Mouse (Mus musculus): ENCODE data around the gene Ptger3. TPM values are rescaled to one million over a fixed set of nuclear protein-coding genes. Genes with fewer than 3 reads are reported as not detected.
A peak's percentile ranks its signal among the peaks of the same experiment; 100 is the strongest.

The Ptger3 gene
- polyA plus RNA-seq, 1 experiment from 2014 or later: 3.2 TPM

GRCm38 (mm10) chr3:157549758-157550600 lies 16.7 kb upstream of the Ptger3 start:
- no peaks in the 10 kb centered on the region for H3K9me3 ChIP-seq (replicated peaks; ENCODE audit: control insufficient read depth, low read length)

DNA sequence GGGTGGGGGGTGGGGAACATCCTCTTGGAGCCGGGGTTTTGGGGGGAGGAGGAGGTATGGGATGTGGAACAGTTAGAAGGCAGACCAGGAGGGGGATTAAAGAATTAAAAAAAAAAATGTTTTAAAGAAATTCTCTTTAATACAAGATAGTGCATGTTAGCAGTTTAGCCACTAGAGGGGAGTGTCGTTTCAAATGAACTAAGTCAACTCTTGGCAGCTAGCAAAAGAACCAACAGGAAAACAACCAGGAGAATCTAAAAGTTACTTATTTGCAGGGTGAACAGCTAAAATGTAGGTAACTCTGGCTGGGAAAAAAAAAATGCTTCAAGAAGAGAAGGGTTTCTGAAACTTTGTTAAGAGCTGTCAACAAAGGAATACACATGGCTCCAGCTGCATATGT lies 1.5 kb upstream of the Ptger3 start:
- H3K27me3 ChIP-seq (ENCODE audit: control insufficient read depth, insufficient read depth, low read length): peaks cover 30% of the 10 kb centered on the region
- peaks cover 9% of the 10 kb centered on the region; the same call in 1 of the 2 replicates for H3K4me1 ChIP-seq (ENCODE audit: control insufficient read depth, insufficient read depth, low read length)
- no peak overlapping the region for H3K4me3 ChIP-seq (ENCODE audit: low read length)
- H3K4me2 ChIP-seq (ENCODE audit: low read depth, low read length): no peak overlapping the region
- H3K9ac ChIP-seq (ENCODE audit: low read length): no peak overlapping the region
- H3K27ac ChIP-seq (ENCODE audit: low read length): no peak overlapping the region
- 1% methylated on average over 2 of the region's 2 CpGs for WGBS
- H3K9me3 ChIP-seq (replicated peaks; ENCODE audit: control insufficient read depth, low read length): no peaks in the 10 kb centered on the region
- no peaks in the 10 kb centered on the region for H3K36me3 ChIP-seq (ENCODE audit: control insufficient read depth, insufficient read depth)
- ATAC-seq (replicated peaks; ENCODE audit: extremely low read depth, insufficient read depth, low FRiP score): no peak

More at GRCm38 (mm10) chr3:157549758-157550600, 16.7 kb upstream of the Ptger3 start:
- 94% methylated on average over 3 of the region's 3 CpGs for WGBS
- no peak overlapping the region for H3K4me3 ChIP-seq (ENCODE audit: low read length)
- no peak overlapping the region for H3K9ac ChIP-seq (ENCODE audit: low read length)
- ATAC-seq (replicated peaks; ENCODE audit: extremely low read depth, insufficient read depth, low FRiP score): no peak
- no peaks in the 10 kb centered on the region for H3K4me1 ChIP-seq (ENCODE audit: control insufficient read depth, insufficient read depth, low read length)
- H3K27ac ChIP-seq (ENCODE audit: low read length): no peak overlapping the region
- H3K27me3 ChIP-seq (ENCODE audit: control insufficient read depth, insufficient read depth, low read length): no peaks in the 10 kb centered on the region
- no peak overlapping the region for H3K4me2 ChIP-seq (ENCODE audit: low read depth, low read length)
- peaks cover 32% of the 10 kb centered on the region for H3K36me3 ChIP-seq (ENCODE audit: control insufficient read depth, insufficient read depth)

DNA sequence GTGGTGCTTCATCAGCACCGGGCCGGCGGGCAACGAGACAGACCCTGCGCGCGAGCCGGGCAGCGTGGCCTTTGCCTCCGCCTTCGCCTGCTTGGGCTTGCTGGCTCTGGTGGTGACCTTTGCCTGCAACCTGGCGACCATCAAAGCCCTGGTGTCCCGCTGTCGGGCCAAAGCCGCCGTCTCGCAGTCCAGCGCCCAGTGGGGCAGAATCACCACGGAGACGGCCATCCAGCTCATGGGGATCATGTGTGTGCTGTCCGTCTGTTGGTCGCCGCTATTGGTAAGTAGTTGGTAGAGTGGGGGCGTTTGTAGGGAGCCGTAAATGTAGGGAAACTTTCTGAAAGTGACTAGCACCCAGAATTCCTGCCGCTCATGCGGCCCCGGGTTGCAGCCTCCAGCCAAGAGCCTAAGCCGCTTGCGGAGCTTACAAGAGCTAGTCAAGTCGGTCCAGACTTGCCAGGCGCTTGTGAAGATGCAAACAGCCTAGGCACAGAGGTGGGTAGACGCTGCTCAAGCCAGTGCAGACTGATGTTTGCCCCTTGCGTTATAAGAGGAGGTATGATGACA lies 957 bp downstream of the Ptger3 start:
- H3K27ac ChIP-seq (ENCODE audit: low read length): no peak overlapping the region
- H3K36me3 ChIP-seq (ENCODE audit: control insufficient read depth, insufficient read depth): no peaks in the 10 kb centered on the region
- peak overlapping the region; percentile 61 for H3K4me3 ChIP-seq (ENCODE audit: low read length)
- WGBS: 3% methylated on average over 34 of the region's 34 CpGs
- peaks cover 30% of the 10 kb centered on the region for H3K27me3 ChIP-seq (ENCODE audit: control insufficient read depth, insufficient read depth, low read length)
- peak overlapping the region; percentile 46 for H3K9ac ChIP-seq (ENCODE audit: low read length)
- no peaks in the 10 kb centered on the region for H3K9me3 ChIP-seq (replicated peaks; ENCODE audit: control insufficient read depth, low read length)
- no peak for ATAC-seq (replicated peaks; ENCODE audit: extremely low read depth, insufficient read depth, low FRiP score)
- H3K4me2 ChIP-seq (ENCODE audit: low read depth, low read length): peak overlapping the region; percentile 92
- peaks cover 9% of the 10 kb centered on the region; the same call in 1 of the 2 replicates for H3K4me1 ChIP-seq (ENCODE audit: control insufficient read depth, insufficient read depth, low read length)

DNA sequence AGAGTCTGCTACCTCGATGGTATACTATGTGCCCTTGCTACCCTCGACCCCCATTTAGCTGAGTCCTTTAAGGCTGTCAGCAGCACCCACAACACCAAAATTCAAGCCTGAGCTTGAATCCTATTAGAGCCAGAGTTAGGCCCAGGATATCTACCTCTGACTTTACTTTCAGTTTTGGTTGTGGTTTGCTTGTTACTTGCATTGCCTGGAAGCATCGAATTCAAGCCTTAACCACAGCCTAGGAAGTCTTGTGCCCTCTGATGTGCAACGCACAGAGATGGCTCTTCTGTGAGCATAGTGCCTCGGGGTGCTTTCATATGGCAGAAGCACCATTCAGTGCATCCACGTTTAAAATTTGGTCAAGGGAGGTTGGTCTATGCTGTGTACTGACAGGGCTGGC lies 5.3 kb downstream of the Ptger3 start:
- 73% methylated on average over 6 of the region's 6 CpGs for WGBS
- H3K9me3 ChIP-seq (replicated peaks; ENCODE audit: control insufficient read depth, low read length): no peaks in the 10 kb centered on the region
- H3K4me1 ChIP-seq (ENCODE audit: control insufficient read depth, insufficient read depth, low read length): peaks cover 12% of the 10 kb centered on the region
- no peak overlapping the region for H3K27ac ChIP-seq (ENCODE audit: low read length)
- H3K4me3 ChIP-seq (ENCODE audit: low read length): no peak overlapping the region
- H3K4me2 ChIP-seq (ENCODE audit: low read depth, low read length): no peak overlapping the region
- H3K36me3 ChIP-seq (ENCODE audit: control insufficient read depth, insufficient read depth): no peaks in the 10 kb centered on the region
- no peak overlapping the region for H3K9ac ChIP-seq (ENCODE audit: low read length)
- no peak for ATAC-seq (replicated peaks; ENCODE audit: extremely low read depth, insufficient read depth, low FRiP score)
- peaks cover 20% of the 10 kb centered on the region for H3K27me3 ChIP-seq (ENCODE audit: control insufficient read depth, insufficient read depth, low read length)

- no peak overlapping the region for H3K4me2 ChIP-seq (ENCODE audit: low read depth, low read length)
- WGBS: 43% methylated on average over 9 of the region's 9 CpGs
- ATAC-seq (replicated peaks; ENCODE audit: extremely low read depth, insufficient read depth, low FRiP score): no peak
- H3K36me3 ChIP-seq (ENCODE audit: control insufficient read depth, insufficient read depth): no peaks in the 10 kb centered on the region
- H3K9ac ChIP-seq (ENCODE audit: low read length): no peak overlapping the region
- H3K9me3 ChIP-seq (replicated peaks; ENCODE audit: control insufficient read depth, low read length): no peaks in the 10 kb centered on the region
- H3K27me3 ChIP-seq (ENCODE audit: control insufficient read depth, insufficient read depth, low read length): no peaks in the 10 kb centered on the region
- H3K27ac ChIP-seq (ENCODE audit: low read length): no peak overlapping the region
- H3K4me3 ChIP-seq (ENCODE audit: low read length): no peak overlapping the region
- peaks cover 19% of the 10 kb centered on the region for H3K4me1 ChIP-seq (ENCODE audit: control insufficient read depth, insufficient read depth, low read length)
Measured at GRCm38 (mm10) chr3:157575441-157576342, 9.0 kb downstream of the Ptger3 start.

DNA sequence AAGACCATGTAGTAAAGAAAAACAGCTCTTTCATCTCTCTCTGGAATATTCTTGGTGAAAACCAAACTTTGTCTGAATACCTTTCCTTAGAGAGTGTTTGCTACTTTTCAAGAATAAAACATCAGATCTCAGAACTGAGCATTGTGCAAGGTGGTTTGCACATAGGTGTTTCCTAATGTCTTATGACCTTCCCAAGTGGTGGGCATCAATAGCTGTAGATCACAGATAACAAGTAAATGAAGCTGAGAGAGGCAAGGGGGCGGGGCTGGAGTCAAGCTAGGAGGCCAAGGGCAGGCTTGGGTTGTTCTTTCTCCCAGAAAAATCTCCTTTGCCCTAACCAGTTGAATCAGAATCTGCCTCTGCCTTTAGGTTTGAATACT lies 9.6 kb downstream of the Ptger3 start:
- Histone ChIP-seq H3K27ac (ENCODE audit: low read length) (no peak overlapping the region), H3K9ac (ENCODE audit: low read length) (no peak overlapping the region), H3K4me3 (ENCODE audit: low read length) (no peak overlapping the region), H3K4me2 (ENCODE audit: low read depth, low read length) (no peak overlapping the region), H3K36me3 (ENCODE audit: control insufficient read depth, insufficient read depth) (no peaks in the 10 kb centered on the region), H3K4me1 (ENCODE audit: control insufficient read depth, insufficient read depth, low read length) (peaks cover 19% of the 10 kb centered on the region), H3K27me3 (ENCODE audit: control insufficient read depth, insufficient read depth, low read length) (no peaks in the 10 kb centered on the region), H3K9me3 (replicated peaks; ENCODE audit: control insufficient read depth, low read length) (no peaks in the 10 kb centered on the region)
- 95% methylated on average over 1 of the region's 1 CpGs for WGBS
- no peak for ATAC-seq (replicated peaks; ENCODE audit: extremely low read depth, insufficient read depth, low FRiP score)

DNA sequence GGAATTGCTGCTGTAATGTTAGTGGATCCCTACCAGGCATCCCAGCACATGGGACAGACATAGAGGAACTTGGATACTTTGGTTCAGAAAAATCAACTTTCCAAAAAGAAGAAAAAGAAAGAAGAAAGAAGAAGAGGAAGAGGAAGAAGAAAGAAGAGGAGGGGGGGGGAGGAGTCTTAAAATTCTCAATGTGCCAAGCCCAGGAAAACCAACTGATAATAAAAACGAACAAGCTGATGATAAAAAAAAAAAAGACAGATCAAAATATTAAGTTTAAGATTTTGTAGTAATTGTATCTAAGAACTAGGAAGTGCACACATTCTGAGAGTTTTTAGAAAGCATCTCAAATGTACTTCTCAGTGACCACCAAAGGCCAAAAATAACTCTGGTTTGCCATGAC lies 10.2 kb downstream of the Ptger3 start:
- H3K9ac ChIP-seq (ENCODE audit: low read length): no peak overlapping the region
- no peak overlapping the region for H3K27ac ChIP-seq (ENCODE audit: low read length)
- ATAC-seq (replicated peaks; ENCODE audit: extremely low read depth, insufficient read depth, low FRiP score): no peak
- no peaks in the 10 kb centered on the region for H3K9me3 ChIP-seq (replicated peaks; ENCODE audit: control insufficient read depth, low read length)
- 39% methylated on average over 1 of the region's 1 CpGs for WGBS
- H3K36me3 ChIP-seq (ENCODE audit: control insufficient read depth, insufficient read depth): no peaks in the 10 kb centered on the region
- no peak overlapping the region for H3K4me2 ChIP-seq (ENCODE audit: low read depth, low read length)
- H3K4me1 ChIP-seq (ENCODE audit: control insufficient read depth, insufficient read depth, low read length): peaks cover 19% of the 10 kb centered on the region
- H3K4me3 ChIP-seq (ENCODE audit: low read length): no peak overlapping the region
- no peaks in the 10 kb centered on the region for H3K27me3 ChIP-seq (ENCODE audit: control insufficient read depth, insufficient read depth, low read length)

GRCm38 (mm10) chr3:157578469-157579170 lies 11.9 kb downstream of the Ptger3 start:
- no peak overlapping the region for H3K27ac ChIP-seq (ENCODE audit: low read length)
- H3K9ac ChIP-seq (ENCODE audit: low read length): no peak overlapping the region
- H3K4me1 ChIP-seq (ENCODE audit: control insufficient read depth, insufficient read depth, low read length): peaks cover 21% of the 10 kb centered on the region
- H3K36me3 ChIP-seq (ENCODE audit: control insufficient read depth, insufficient read depth): no peaks in the 10 kb centered on the region
- H3K9me3 ChIP-seq (replicated peaks; ENCODE audit: control insufficient read depth, low read length): no peaks in the 10 kb centered on the region
- H3K4me2 ChIP-seq (ENCODE audit: low read depth, low read length): no peak overlapping the region
- 73% methylated on average over 5 of the region's 5 CpGs for WGBS
- ATAC-seq (replicated peaks; ENCODE audit: extremely low read depth, insufficient read depth, low FRiP score): no peak
- H3K4me3 ChIP-seq (ENCODE audit: low read length): no peak overlapping the region
- H3K27me3 ChIP-seq (ENCODE audit: control insufficient read depth, insufficient read depth, low read length): no peaks in the 10 kb centered on the region

All from heart, embryonic 16.5 days (tissue).